Mouse (Mus musculus): ENCODE measurements around the gene Akr1cl.
A peak's percentile ranks its signal among the peaks of the same experiment; 100 is the strongest.

Gene Akr1cl

DNA sequence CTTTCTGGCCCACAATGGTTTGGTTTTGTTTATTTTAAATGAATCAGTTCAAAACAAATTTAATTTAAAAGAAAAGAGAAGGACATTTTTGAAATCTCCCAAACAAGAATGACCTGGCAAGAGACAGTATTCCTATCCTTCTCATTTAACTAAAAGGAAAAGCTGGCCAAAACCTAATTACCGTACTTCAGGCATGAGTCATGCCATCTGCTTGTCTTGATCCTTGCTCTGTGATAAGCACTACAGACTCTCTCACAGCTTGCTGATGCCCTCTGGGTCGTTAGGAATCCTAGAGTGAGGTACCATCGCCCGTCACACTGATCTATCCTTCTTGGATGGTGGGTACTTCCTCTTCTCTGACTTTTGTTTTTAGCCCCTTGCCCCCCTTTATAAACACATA is 39.4 kb downstream of the Akr1cl start:
- DNase-seq (ENCODE audit: extremely low read depth, insufficient read length, low spot score) = no peak

- peak; percentile 45 for DNase-seq (ENCODE audit: extremely low read depth, insufficient read length, low spot score)
These were observed 44.4 kb downstream of the Akr1cl start for GRCm38 (mm10) chr1:64988176-64988575.

GRCm38 (mm10) chr1:64986120-64986519 is 46.4 kb downstream of the Akr1cl start:
- no peak for DNase-seq (ENCODE audit: extremely low read depth, insufficient read length, low spot score)

- no peak for DNase-seq (ENCODE audit: extremely low read depth, insufficient read length, low spot score)
These were observed 49.3 kb downstream of the Akr1cl start for GRCm38 (mm10) chr1:64983247-64983646.

DNA sequence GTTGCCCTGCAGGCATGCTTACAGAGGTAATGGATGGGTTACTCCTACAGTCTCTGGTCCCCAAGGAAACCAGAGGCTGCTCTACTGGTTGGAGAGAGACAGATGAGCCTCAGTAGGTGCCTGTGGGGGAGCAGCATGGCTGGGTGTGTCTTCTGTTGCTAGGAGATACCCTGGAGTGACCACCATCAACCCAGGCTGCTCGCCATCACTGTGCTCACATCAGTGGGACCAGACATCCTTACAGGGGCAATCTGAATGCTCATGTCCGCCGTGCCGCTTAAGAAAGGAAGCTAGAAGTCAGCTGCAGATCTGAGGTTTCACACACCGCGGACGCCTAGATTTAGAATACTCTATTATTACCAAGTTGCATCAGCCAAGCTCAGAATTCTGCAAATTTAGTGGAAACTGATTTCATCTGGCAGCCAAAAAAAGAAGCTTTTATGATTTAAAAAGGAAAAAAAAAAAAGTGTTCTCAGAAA is 54.2 kb downstream of the Akr1cl start:
- no peak for DNase-seq (ENCODE audit: extremely low read depth, insufficient read length, low spot score)

- DNase-seq (ENCODE audit: extremely low read depth, insufficient read length, low spot score) = no peak
These were observed 57.2 kb downstream of the Akr1cl start for GRCm38 (mm10) chr1:64975346-64975745.

DNA sequence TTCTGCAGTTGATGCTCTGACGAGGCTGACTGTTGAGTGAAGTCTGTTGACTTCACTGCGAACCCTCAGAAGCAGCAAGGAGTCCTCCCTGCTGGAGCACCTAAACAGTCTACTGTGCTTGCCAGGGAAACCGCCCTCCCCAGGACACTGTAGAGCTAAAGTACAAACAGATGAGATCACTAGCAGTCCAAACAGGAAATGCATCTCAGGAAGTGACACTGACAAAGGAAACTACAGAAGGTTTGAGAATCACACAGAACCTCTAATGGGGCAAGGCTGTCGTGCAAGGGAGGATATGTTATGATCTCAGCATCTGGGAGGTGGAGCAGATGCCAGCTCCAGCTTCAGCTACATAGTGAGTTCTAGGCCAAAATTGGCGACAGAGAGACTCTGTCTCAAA is 61.9 kb downstream of the Akr1cl start:
- DNase-seq (ENCODE audit: extremely low read depth, insufficient read length, low spot score) = no peak
